Mouse (Mus musculus): ENCODE data around the gene Prg4. TPM values are rescaled to one million over a fixed set of nuclear protein-coding genes. Genes with fewer than 3 reads are reported as not detected.

Gene Prg4
- 0.66 TPM in 1 of 2 replicates, not detected in the other for polyA plus RNA-seq (2012; rRNA removed)

DNA sequence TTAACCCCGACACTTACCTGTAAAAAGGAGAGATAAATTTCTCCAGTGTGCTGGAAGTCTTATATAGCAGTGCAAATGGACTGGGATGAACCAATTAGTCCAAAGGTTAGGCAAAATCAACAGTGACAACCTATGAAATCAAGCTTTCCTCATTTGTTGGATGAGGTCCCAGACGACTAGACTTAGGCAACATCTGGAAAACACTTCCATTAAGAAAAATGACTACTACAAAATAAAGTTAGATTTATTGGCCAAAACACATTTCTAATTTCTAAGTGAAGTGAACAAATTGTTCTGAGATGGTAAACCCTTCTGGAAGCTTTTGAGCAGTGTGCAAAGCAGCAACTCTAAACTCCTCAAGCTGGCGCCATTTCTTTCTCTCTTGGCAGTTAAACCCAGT lies at the start of gene Prg4:
Prg4 (minus strand) TSS at position 34 of the 400 bp plus-strand sequence.

Other genes starting within 250 kb of the Prg4 start
- gene Pdc, start 146.7 kb downstream of the Prg4 start, polyA plus RNA-seq (2012; rRNA removed), result 0.07 TPM in 2 replicates
- gene Tpr, start 73.3 kb downstream of the Prg4 start, polyA plus RNA-seq (2012; rRNA removed), result 178 and 181 TPM in 2 replicates
- 17.6 and 28.5 TPM in 2 replicates for gene Odr4, start 73.1 kb downstream of the Prg4 start, polyA plus RNA-seq (2012; rRNA removed)